Mouse (Mus musculus) mammary gland, adult 2 months (tissue): ENCODE data around the gene Bpi. TPM values are rescaled to one million over a fixed set of nuclear protein-coding genes. Genes with fewer than 3 reads are reported as not detected.

Source experiments
- polyA plus RNA-seq: library from polyadenylated mRNA; depleted of rRNA; stranded (reverse); fragments of >200 nt; gene quantifications from 2 replicates; pipeline ENCODE4 v1.2.3, GENCODE M21; 2012; ENCODE audit warnings: low replicate concordance; rRNA removed

Bpi gene
- polyA plus RNA-seq = not detected in 2 replicates

DNA sequence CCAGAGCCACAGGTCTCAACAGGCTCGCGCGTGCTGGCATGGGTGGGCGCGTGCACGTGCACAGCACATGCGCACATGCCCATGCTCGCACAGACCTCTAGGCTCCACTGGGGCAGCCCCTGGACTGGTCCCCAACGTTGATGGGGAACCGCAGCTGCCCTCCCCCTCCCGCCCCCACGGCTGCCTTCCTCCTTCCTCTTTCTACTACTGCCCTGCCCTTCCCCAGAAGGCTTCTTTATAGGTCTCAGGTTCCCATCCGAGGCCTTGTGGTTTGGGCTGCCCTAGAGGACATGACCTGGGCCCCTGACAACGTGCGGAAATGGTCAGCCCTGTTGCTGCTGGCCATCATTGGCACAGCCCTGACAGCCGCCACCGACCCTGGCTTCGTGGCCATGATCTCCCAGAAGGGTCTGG, at the start of gene Bpi:
Gene Bpi (plus strand): TSS at position 90 of the 414 bp plus-strand sequence.

DNA sequence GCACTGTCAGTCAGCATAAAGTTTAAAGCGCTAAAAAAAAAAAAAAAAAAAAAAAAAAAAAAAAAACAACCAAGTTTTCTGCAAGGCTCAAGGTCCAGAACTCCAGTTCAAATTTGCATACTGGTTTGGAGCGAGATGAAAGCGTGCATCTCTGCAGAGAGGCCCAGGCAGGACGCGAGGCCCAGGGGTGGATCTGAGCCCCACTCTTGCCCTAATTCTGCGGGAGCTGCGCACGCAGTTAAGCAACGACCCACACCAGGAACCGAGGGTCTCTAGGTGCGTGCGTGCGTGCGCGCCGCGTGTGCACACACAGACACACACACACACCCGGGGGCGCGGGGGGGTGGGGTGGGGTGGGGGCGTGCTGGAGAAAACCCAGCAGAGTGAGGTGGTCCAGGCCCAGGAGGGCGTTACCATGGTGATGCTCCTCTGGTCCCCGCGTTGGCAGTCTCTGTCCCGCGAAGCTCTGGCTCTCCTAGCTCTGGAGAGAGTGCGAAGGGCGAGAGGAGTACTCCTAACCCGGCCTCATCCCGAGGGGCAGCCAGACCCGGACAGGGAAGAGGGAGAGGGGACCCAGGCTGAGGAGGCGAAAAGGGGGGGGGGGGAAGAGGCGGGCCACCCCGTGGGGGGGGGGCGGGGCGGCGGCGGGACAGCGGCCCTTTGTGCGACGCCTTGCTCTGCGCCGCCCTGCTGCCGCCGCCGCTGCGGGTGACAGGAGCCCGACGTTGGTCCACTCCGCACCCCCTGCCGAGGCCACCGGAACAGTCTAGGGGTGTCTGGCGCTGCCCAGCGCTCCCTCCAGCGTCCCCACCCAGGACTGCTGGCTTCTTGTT, 29.0 kb upstream of the Bpi start, which contains the start of gene D630003M21Rik:
Gene D630003M21Rik (minus strand): TSS at position 553 of the 833 bp plus-strand sequence.

DNA sequence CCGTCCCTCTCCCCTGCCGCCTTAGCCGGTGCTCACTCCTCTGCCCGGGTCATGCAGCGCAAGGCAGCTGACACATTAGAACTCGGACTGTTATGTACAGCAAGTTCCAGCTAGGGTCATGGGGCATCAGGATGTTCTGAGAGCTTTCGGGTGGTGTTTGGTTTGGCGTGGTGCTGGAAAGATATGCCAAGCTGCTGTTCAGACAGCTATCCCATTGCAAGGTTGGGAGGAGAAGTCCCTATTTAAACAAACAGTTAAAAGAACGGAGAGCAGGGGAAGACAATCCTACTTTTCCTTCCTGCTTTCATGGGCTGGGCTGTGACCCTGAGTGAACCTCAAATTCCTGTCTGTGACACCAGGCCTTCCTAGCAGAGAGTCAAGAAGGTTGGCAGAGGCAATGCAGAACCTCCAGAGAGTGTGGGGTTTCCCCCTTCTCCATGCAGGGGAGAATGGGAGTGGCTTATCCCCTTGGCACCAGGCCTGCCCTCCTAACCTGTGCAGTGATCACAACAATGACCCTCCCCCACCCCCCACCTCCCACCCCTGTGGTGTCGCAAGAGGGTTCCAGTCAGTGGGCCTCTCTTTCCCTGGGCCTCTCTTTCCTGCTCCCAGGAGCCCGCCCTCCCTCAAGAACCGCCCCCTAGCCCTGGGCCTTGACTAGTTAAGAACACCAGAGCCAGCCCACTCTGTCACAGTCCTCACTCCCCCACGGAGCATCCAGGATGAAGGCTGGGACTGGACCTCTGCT, 48.2 kb downstream of the Bpi start, which contains the start of gene Lbp:
Gene Lbp (plus strand): TSS at position 546 of the 748 bp plus-strand sequence.

Other genes starting within 250 kb of the Bpi start
- gene Tti1, start 229.7 kb upstream of the Bpi start, polyA plus RNA-seq = 17.4 and 24.9 TPM in 2 replicates
- gene Rprd1b, start 229.6 kb upstream of the Bpi start, polyA plus RNA-seq = 19.8 and 28.0 TPM in 2 replicates
- 362 and 382 TPM in 2 replicates for gene Tgm2, start 111.7 kb upstream of the Bpi start, polyA plus RNA-seq
- gene D630003M21Rik, start 28.9 kb upstream of the Bpi start, polyA plus RNA-seq = 3.3 and 3.4 TPM in 2 replicates
- gene Lbp, start 48.4 kb downstream of the Bpi start, polyA plus RNA-seq = 61.8 and 118 TPM in 2 replicates
- 25.5 and 30.6 TPM in 2 replicates for gene Snhg11, start 117.5 kb downstream of the Bpi start, polyA plus RNA-seq
- 21.1 and 33.7 TPM in 2 replicates for gene Ralgapb, start 151.8 kb downstream of the Bpi start, polyA plus RNA-seq
- 260 and 384 TPM in 2 replicates for gene Adig, start 244.5 kb downstream of the Bpi start, polyA plus RNA-seq